Mouse (Mus musculus) bone marrow, adult 2 months (tissue): ENCODE results near the gene Cbl.

Source experiments
- CTCF ChIP-seq: fragments of 200-500 bp; IDR thresholded peaks from 2 replicates; pipeline ENCODE4 v1.5.1; 2011; ENCODE audit warnings: low read length, control low read depth; ENCODE audit not compliant: control insufficient read depth, insufficient read depth
- POLR2A ChIP-seq: fragments of 200-500 bp; IDR thresholded peaks from 2 replicates; pipeline ENCODE4 v1.6.1; 2011; ENCODE audit warnings: low read depth, mild to moderate bottlenecking, control low read depth, low read length, borderline replicate concordance; ENCODE audit not compliant: control insufficient read depth

GRCm38 (mm10) chr9:44106182-44106581 is 127.7 kb downstream of the Cbl start:
- no peak for TF ChIP-seq CTCF
- TF ChIP-seq POLR2A = no peak
